Mouse (Mus musculus) megakaryocyte progenitor cell, adult 5-6 weeks (primary cell): ENCODE results near the gene Sema4a. TPM values are rescaled to one million over a fixed set of nuclear protein-coding genes. Genes with fewer than 3 reads are reported as not detected.

Experiments used
- ATAC-seq: replicated peaks from 2 replicates; pipeline ENCODE4 v1.8.0; 2016; ENCODE audit warnings: mild to moderate bottlenecking, moderate TSS enrichment, inconsistent platforms; ENCODE audit not compliant: poor library complexity
- total RNA-seq, 2 experiments: library from RNA; stranded (forward) in 1 of 2; stranded (reverse) in 1 of 2; fragments of 157-497, 149-512 nt in 1 of 2; fragments of 200-1000 nt in 1 of 2; gene quantifications; 2 replicates each; pipeline versions ENCODE4 v1.2.3 to v1.2.4; 2015 to 2017

Sema4a gene
- total RNA-seq, 2 experiments from 2014 or later, result 32.7 to 39.4 TPM

GRCm38 (mm10) chr3:88486887-88487286, 25.9 kb upstream of the Sema4a start:
- ATAC-seq, result no peak

- ATAC-seq, result no peak
Measured at GRCm38 (mm10) chr3:88486043-88486442, 25.1 kb upstream of the Sema4a start.

- ATAC-seq, result peak; percentile 22; the same call in 1 of the 2 replicates
Measured at GRCm38 (mm10) chr3:88484597-88485316, 23.8 kb upstream of the Sema4a start.

- peak; percentile 82 for ATAC-seq
Measured at GRCm38 (mm10) chr3:88483621-88484020, 22.6 kb upstream of the Sema4a start.

DNA sequence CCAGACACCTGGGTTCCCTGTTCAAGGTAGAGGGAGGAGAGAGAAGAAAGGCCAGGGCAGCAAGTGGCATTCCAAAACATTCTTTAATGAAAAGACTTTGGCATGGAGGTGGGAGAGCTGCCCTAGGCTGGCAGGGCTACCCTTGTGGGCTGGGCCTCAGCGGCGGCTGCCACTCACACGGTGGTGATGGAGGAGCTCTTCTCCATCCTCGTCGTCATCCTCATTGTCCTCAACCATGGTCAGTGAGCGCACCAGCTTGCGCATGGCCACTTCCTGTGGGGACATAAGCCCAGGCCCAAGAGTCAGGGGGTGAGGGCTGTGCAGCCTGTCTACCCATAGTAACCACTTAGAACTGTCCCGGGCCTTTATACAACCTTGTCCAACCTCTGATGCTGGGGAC, 22.2 kb upstream of the Sema4a start:
- no peak for ATAC-seq

DNA sequence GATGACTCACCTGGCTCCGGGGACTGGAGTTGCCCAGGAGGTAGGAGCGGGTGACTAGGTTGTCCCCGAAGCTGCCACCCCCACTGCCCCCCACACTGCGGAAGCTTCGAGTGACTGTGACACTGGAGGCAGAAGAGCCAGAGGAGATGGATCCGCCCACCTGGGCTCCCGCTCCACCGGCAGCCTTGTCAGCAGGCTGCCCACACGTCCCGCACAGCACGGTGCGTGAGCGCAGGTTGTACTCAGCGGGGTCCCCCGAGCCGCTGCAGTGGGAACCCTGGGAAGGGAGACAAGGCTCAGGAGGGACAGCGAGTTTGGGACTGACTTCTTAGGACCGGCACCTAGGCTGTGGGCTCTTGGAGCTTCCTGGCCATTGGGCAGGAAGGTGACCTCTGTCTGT, 21.4 kb upstream of the Sema4a start:
- no peak for ATAC-seq

GRCm38 (mm10) chr3:88481372-88482040, 20.5 kb upstream of the Sema4a start:
- no peak for ATAC-seq

DNA sequence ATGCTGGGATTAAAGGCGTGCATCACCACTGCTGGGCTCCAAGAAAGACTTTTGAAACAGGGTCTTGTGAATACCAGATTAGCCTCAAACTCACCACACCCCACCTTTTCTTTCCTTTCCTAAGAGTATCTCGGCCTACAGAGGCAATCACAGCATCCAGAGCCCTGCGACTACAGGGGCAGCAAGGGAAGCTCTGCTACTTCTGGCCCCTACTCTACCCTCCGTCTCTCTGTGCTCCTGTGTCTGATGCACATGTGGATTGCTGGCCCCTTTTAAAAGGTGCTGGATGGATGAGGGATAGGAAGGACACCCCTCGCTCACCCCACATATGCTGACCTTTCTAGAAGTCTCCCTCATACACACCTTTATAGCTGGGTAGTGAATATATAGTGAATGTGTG, 19.7 kb upstream of the Sema4a start:
- no peak for ATAC-seq

GRCm38 (mm10) chr3:88479828-88480227, 18.8 kb upstream of the Sema4a start:
- no peak for ATAC-seq

DNA sequence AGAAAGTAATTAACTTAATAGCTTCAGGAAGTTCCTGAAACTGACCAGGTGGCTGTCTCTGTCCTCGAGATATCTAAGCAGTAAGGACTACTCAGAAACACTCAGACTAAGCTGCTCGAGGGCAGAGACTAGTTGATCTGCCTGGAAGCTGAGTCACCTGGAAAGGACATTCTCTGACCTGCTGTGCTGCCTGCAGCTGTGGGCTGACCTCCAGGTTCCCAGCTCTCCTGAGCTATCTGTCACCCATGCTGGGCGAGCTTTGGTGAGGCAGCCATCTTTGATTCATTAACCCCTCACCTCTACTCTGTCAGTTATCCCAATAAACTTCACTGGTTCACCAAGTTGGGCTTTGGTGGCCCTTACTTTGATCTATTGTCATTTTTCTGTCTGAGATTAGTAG, 18.2 kb upstream of the Sema4a start:
- no peak for ATAC-seq

DNA sequence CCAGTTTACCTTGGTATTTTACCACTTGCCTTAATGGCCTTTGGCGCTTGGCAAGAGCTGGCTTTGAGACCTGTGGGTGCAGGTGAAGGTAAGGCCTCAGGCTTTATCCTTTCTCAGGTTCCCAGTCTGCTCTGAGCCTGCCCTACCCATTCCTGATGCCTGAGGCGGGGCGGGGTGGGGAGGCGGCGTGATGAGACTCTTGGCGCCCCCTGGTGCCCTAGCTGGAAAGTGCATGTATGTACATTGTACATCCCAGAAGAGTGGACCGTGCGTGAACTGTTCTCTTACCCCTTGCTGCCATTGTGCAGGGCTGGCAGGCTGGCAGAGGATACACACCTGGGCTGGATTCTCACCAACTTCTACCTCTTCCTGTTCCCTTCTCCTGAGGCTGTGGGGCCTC, 16.8 kb upstream of the Sema4a start:
- ATAC-seq, result peak; percentile 94

GRCm38 (mm10) chr3:88476403-88476802, 15.4 kb upstream of the Sema4a start:
- ATAC-seq, result peak; percentile 70

GRCm38 (mm10) chr3:88473571-88473970, 12.6 kb upstream of the Sema4a start:
- no peak for ATAC-seq

DNA sequence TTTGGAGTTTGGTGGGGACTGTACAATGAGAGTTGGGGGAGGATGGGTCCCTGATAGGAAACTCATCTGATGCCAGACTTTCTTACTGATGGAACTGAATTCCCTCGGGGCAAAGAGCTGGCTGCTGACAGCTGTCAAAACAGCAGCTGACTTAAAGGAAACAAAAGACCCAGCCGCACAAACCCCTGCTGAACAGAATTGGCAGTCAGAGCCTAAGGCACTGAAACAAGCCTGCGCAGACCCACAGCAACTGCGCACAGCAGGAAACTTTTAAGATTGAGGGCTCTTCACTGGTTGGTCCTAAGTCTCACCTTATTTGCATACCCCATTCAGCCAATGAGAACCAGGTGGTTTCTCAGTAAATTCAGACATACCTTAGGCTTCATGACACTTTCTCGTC, 12.0 kb upstream of the Sema4a start:
- ATAC-seq, result no peak

DNA sequence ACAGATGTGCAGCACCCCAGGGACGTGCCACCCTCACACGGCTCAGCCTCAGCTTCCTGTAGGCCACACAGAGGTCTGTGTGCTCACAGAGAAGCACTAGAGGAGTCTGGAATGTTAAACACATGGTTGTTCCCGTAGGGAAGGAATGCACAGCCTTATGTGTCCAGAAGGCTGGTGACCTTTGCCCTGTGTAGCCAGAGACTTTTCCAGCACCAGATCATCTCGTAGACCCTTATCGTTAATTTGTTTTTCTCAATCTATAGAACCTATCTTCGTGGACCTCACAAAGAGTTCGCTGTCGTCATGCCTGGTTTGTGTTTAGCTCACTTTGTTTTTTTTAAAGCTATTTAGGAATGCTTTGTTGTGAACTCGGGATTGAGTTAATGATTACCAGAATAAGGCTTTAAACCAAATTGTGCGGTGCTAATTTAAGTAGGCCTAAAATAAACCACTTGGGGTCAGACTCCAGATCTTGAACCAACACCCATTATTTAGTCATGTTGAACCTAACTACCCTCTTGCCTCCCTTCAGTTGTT, 10.0 kb upstream of the Sema4a start:
- ATAC-seq, result no peak

GRCm38 (mm10) chr3:88469466-88469865, 8.5 kb upstream of the Sema4a start:
- ATAC-seq, result no peak

DNA sequence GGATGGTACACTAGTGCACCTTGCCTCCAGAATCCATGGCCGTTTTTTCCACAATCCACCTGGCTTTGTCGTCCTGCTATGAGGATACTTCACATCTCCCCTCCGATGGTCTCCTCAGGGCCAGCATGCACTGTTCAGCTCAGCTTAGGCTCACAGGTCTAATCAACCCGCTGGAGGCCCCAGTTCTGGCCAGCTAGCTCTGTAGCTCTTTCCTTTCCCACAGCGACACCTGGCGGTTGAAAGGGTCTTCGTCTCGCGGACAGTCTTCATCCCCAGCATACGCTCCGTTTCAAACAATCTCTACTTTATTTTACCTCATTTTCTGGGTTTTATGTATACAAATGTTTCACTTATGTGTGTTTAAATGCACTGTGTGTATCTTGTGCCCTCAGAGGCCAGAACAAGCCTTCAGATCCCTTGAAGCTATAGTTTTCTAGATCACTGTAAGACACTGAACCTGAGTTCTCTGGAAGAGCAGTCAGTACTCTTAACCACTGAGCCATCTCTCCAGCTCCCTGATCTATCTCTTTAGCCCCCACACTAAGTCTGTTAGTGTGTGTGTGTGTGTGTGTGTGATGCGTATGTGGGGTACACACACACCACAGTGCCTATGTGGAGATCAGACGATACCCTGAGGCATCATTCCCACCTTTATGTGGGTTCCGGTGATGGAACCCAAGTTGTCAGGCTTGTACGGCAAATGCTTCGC, 6.3 kb upstream of the Sema4a start:
- ATAC-seq, result peak; percentile 94

GRCm38 (mm10) chr3:88465127-88465526, 4.1 kb upstream of the Sema4a start:
- ATAC-seq, result peak; percentile 48

- peak; percentile 38 for ATAC-seq
Measured at GRCm38 (mm10) chr3:88464425-88464824, 3.4 kb upstream of the Sema4a start.

DNA sequence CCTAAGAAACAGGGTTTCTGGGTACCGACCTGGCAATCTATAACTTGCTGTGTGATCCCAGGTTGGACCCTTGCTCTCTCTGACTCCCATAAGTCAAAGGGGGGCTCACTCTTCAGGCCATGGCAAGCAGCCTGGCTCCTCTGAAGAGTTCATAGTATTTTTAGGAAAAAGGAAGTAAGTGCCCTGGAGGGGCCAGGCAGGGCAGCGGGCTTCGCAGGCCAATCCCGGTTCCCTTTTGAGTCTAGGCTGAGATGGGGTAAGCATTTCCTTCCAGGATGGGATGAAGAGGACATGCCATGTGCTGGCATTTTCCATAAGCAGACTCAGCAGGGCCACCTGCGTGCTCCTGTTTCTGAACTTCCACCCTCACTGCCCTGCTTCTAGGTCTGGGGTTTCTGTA, 953 bp downstream of the Sema4a start:
- peak; percentile 43; the same call in 1 of the 2 replicates for ATAC-seq

DNA sequence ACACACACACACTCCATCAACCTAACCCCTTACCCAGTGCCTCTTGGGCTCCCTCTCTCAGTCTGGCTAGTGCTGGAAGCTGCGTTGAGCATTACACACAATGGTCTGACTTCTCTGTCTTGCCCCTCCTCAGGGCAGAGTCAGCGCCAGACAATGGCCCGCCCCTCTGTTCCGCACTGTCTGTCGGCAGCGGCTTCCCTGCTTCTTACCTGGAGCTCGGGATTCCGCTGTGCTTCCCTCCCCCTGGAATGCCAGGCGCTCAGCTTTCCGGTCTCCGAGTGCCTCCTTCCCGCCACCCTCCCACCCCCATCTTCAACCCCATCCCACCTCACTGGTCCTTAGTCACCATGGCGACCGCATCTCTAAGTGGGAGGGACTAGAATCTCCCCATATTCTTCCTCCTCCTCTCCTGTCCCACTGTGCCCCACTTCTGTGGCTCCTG, 2.2 kb downstream of the Sema4a start:
- no peak for ATAC-seq
